Mouse (Mus musculus): ENCODE data around the gene Tmem247.

DNA sequence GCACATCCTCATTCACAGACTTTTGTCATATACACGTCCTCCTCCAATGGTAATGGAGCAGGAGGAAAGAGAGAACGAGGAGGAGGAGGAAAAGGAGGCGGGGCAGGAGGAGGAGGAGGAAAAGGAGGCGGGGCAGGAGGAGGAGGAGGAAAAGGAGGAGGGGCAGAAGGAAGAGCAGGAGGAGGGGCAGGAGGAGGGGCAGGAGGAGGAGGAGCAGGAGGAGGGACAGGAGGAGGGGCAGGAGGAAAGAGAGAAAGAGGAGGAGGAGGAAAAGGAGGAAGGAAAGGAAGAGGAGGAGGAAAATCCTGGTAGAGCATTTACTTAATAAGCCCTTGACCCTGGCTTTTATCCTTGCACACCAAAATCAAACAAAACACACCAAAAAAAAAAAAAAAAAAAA, 28.9 kb downstream of the Tmem247 start:
- TF ChIP-seq POLR2A (IDR thresholded peaks at IDR 0.05; ENCODE audit: control insufficient read depth in 1 of 2, insufficient read depth in 1 of 2, low read depth in 1 of 2, low read length in 2 of 2, poor library complexity in 1 of 2) (no peak), MAFK (IDR thresholded peaks at IDR 0.05; ENCODE audit: borderline replicate concordance, low read depth, low read length) (no peak), GATA1 (IDR thresholded peaks at IDR 0.05; ENCODE audit: low read depth, low read length) (no peak)

Data from MEL (cell line).